Mouse (Mus musculus) spleen, adult 12 weeks (tissue): ENCODE data around the gene Ube2a.
A peak's percentile ranks its signal among the peaks of the same experiment; 100 is the strongest.

ENCODE experiments used
- DNase-seq: peaks from one replicate; pipeline ENCODE4 v3.0.0; 2022; ENCODE audit warnings: low spot score

Gene Ube2a

DNA sequence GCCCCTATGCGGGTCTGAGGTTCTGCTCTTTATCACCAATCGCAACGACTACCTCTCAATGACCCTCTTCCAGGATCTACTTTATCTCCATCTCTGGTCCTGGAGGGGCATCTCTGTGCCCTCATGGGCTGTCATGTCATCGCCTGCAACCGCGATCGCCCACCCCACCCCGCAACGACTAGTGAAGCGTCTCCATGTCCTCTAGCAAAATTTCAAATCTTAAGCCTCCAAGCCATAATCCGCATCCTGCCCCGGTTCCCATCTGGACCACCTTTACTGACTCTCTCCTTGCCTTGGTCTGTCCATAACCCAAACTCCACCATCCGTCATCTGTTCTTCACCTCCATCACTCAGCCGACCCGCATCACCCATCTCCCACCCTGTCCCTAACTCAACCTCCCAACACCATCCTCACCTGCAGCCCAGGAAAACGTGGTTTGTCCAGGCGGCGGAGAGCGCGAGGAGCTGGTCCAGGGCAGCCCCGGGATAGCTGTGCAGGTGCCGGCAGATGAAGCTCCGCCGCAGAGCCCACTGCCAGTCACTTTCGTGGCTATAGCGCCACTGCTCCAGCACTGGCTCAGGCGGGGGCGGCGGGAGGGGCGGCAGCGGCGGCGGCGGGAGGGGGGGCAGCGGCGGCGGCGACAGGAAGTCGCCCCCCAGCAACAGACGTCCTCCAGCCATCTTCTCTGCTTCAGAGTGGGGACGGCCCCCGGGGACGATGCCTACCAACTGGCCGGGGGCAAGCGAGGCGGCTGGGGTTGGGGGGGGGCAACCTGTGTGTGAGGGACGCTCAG is 28.8 kb downstream of the Ube2a start, which contains the start of gene Nkrf:
TSS of gene Nkrf (minus strand) at position 579 of the 794 bp plus-strand sequence.
- peak; percentile 6 for DNase-seq

DNA sequence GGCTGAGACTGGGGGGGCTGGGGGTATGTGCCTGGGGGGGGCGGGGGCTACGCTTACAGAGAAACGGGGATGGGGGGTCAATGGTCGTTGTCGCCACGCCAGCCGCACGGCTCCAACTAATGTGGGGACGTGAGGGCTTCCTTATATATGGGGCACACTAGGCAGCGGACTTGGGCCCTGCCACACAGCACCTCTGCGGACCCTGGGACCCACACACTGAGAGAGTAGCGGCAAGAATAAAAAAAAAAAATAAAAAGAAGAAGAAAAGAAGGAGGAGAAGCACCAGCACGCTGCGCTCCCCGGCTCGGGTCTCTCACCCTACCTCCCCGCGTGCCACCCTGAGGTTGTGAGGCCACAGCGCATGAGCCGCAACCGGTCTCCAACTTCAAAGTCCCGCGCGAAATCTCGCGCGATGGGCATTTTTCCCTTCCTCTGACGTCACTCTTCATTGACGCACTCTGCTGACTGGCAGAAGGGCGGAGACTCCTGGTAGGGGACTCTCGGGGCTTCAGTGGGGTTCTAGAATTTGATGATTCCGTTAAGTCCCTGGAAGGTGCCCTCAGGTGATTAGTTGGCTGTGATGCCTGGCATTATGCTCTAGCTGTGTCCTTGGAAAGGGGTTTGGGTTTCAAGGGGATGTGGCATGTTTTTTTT is 29.5 kb downstream of the Ube2a start:
- DNase-seq = peak; percentile 86

DNA sequence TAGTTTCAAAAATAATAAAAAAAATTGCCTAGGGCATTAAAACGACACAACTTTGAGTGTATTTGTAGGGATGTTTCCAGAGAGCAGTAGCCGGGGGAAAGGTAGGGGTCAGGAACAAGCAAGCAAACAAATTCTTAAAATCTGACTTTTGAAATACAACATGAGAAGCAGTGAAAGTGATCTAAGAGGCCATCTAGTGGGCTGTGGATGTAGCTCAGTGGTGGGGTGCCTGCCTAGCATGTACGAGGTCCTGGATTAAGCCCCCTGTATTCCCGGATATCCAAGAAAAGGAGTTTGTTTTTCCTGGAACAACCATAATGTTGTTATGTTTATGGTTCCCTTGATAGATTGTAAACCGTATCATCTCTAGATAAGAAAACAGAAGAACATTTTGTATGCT is 32.8 kb downstream of the Ube2a start:
- no peak for DNase-seq

DNA sequence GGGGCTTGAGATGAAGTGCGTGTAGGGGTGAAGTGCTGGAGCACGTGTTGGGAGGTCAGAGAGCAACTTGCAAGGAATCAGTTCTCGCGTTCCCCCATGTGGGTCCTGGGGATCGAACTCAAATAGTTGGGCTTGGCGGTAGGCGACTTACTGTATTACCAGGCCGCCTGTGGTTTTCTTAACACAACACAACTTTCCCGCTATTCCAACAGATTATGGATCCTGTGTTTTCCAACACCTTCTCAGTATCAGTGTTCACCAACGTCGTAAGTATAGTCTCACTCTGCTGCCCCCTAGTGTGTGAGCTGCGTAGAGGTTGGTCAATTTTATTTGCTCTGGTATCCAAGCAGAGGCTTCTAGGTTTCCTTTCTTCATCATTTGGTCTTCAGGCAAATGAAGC is 37.6 kb downstream of the Ube2a start:
- peak; percentile 14 for DNase-seq

DNA sequence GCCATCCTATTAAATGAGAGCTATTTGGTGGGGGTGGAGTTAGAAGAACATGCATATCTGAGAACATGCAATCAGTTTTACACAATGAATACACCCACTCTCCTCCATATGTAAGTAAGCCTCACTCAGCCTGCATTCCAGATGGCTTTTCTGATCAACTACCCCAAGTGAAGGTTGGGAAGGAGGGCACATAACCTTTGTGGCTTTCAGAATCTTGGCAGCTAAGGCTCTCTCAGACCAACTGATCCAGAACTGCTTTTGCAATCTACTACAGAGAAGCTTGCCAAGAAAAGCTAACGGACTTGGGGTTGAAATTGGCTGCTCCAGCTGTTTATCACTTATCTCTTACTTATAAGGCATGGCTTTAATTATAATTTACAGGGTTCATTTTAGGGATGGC is 44.0 kb downstream of the Ube2a start:
- DNase-seq = no peak

DNA sequence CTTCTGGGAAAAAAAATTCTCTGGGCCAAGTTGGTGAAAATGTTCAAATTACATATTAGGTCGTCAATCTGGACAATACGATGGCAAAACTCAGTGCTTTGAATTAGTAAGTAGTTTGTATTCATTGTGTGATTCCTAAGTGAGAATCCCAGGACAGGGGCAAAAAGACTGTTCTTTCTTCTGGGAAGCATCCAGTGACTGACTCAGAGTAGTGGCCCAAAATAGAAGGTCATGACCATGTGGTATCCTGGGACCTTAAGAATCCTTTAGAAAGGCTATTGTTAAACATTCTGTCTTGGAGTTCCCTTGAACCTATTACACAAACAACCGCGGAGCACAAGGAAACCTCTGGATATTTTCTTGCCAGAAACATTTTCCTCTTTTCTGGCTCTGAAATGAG is 47.6 kb downstream of the Ube2a start:
- no peak for DNase-seq

DNA sequence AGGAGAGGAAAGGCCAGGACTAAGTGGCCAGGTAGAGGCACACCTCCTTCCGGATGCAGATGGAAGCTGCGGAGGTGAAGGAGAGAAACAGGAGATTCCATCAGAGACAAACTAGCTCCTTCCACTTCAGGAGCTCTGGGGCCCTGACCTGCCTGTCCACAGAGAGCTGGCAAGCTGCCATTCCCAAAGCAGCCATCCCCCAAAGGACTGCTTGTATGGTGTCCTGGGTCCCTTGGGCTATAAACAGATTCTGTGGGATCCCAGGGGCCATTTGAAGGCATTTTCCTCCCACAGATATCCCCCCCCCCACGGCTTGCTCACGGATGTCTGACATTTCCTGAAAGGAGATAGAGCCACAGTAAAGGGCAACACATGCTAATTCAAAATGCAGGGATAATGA is 55.1 kb downstream of the Ube2a start:
- DNase-seq = no peak

DNA sequence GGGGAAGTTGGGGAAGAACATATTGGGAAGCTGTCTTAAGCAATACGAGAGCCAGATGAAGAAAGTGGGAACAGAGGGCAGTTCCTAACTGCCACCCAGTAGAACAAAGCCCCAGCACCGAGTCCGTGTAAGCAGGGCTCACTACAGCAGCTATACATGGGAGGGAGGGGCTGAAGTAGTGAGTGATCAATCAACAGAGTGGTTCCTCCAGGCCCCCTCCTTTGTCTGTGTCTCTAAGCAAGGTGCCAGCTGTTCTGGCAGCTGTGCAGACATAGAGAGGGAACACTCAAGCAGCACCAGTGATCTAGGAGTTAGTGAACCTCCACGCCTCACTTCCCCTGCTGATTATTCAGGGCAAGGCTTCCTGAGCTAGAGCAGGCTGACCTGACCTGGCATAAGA is 56.0 kb downstream of the Ube2a start:
- DNase-seq = no peak

DNA sequence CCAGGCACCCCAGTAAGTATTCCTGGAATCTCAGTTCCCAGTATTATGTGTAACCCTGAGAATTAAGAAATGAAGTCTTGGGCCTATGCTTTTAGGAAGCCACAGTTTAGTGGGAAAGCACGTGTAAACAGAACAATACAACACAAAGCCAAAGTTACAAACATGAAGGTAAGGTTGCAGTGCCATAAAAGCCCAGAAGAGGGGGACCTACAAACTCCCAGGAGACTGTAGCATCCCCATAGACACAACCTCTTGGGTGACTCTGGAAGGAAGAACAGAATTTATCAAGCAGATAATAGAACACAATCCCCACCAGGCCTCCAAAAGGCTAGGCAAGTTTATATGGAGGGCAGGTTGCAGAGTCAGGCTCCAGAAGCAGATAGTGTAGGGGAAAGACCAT is 56.9 kb downstream of the Ube2a start:
- no peak for DNase-seq
